Mouse (Mus musculus) embryonic facial prominence, embryonic 14.5 days (tissue): ENCODE measurements around the gene Mthfd1l. TPM values are rescaled to one million over a fixed set of nuclear protein-coding genes. Genes with fewer than 3 reads are reported as not detected.

ENCODE experiments used
- ATAC-seq: fragments of 200-750 bp; cut with Nextera tagmentation; 2 replicates; pipeline ENCODE4 v1.8.0; 2017; ENCODE audit warnings: low read depth, moderate number of reproducible peaks, moderate TSS enrichment
- DNase-seq: peaks from one replicate; pipeline ENCODE4 v3.0.0-alpha.2; 2015; ENCODE audit warnings: low spot score
- H3K27ac ChIP-seq: fragments of 300-500 bp; sonication (generic); replicated peaks from 2 replicates; pipeline ENCODE4 v1.5.1; 2014; ENCODE audit warnings: low read depth, mild to moderate bottlenecking, low read length, moderate library complexity
- H3K27me3 ChIP-seq: fragments of 300-500 bp; sonication (generic); replicated peaks from 2 replicates; pipeline ENCODE4 v1.6.1; 2014; ENCODE audit warnings: low read length; ENCODE audit not compliant: control insufficient read depth, insufficient read depth
- H3K36me3 ChIP-seq: fragments of 300-500 bp; sonication (generic); 2 replicates; pipeline ENCODE4 v1.6.1; 2014; ENCODE audit warnings: low read length, mixed read lengths; ENCODE audit not compliant: control insufficient read depth, insufficient read depth
- H3K4me1 ChIP-seq: fragments of 300-500 bp; sonication (generic); 2 replicates; pipeline ENCODE4 v1.6.1; 2014; ENCODE audit warnings: antibody characterized with exemption, low read length; ENCODE audit not compliant: control insufficient read depth, insufficient read depth
- H3K4me2 ChIP-seq: fragments of 300-500 bp; sonication (generic); 2 replicates; pipeline ENCODE4 v1.6.1; 2014; ENCODE audit warnings: low read depth, mild to moderate bottlenecking, low read length, moderate library complexity, mixed read lengths
- H3K4me3 ChIP-seq: fragments of 300-500 bp; sonication (generic); 2 replicates; pipeline ENCODE4 v1.5.1; 2014; ENCODE audit warnings: low read depth, mild to moderate bottlenecking, low read length
- H3K9ac ChIP-seq: fragments of 300-500 bp; sonication (generic); 2 replicates; pipeline ENCODE4 v1.6.1; 2014; ENCODE audit warnings: low read depth, mild to moderate bottlenecking, low read length, moderate library complexity, mixed read lengths
- H3K9me3 ChIP-seq: fragments of 300-500 bp; sonication (generic); 2 replicates; pipeline ENCODE4 v1.6.1; 2016; ENCODE audit warnings: low read length; ENCODE audit not compliant: control insufficient read depth
- WGBS: fragments of 180-500 bp; shearing (Covaris S2); extraction: QIAGEN DNeasy Blood & Tissue Kit; methylation state at CpG from one replicate; pipeline ENCODE4 v1.1.7; 2014; 5-methylcytosine and 5-hydroxymethylcytosine counted together
- polyA plus RNA-seq: library from polyadenylated mRNA; unstranded; fragments of >200 nt; fragmentation: Nextera tagmentation; extraction: Ambion mirVana; gene quantifications from 2 replicates; pipeline ENCODE4 v1.2.1, GENCODE M21; 2014

The Mthfd1l gene
- polyA plus RNA-seq, 1 experiment from 2014 or later = 8.6 TPM

DNA sequence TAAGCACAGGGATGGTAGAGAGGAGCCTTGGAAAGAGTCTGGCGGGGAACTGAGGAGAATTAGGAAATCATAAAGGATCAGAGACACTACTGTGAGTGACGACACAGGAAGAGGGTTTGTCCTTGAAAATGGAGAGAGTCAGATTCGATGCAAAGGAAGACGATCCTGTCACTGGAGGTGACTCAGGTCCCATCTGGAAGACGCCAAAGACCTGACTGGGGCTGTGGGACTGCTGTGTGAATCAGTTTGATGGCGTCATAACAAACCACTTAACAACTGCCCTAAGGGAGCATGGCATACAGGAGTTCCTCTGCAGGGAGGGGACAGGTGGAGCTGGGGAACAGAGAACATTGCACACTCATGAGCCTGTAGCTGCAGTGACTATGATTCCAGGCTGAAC is 30.6 kb upstream of the Mthfd1l start:
- Histone ChIP-seq H3K27me3 (no peaks in the 10 kb centered on the region), H3K4me2 (no peak overlapping the region), H3K27ac (no peak overlapping the region), H3K9me3 (no peaks in the 10 kb centered on the region), H3K9ac (no peak overlapping the region), H3K4me1 (0 out of 2 replicates have a peak, but pooled peaks cover 5% of the 10 kb centered on the region), H3K36me3 (peaks cover 31% of the 10 kb centered on the region), H3K4me3 (no peak overlapping the region)
- 0 out of 2 replicates have a peak, but pooled peaks have one; percentile 15 for ATAC-seq
- WGBS = 59% methylated on average over 6 of the region's 6 CpGs
- DNase-seq = peak; percentile 31

DNA sequence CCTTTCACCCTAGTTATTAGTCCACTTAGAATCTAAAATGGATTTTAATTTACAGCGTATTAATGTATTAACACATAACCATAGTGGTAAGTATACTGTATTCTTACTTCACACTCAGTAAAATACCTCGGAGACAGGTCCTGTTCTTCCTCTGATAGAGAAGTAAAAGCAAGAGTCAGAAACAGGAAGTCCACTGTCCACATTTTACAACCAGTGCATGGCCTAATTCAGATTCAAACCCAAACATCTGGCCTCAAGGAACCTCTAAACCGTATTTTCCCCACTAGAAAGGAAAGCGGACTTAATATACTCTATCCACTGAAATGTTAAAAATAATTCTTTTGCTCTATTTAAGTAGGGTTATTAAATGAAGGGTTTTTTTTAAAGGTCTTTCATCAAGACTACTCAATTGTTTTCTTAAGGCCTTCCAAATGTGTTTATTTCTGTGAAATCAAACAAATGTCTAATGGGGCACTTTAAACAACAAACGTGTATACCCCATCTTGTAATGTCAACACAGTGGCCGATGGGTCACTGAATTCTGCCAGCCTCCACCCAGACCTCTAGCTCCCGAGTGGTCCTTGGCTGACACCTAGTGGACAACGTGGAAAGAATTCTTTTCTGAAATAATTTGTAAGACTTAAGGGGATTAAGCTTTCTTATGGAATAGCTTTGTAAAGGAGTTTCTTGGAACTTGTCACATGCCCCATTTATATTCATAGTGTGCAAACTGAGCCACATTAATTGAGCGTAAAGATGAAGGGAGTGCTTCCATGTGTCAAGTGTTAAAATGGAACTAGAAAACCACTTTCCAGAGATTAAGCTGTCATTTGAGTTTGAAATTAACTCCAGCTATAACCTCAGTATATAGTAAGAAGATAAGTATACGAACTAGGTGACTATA is 29.2 kb upstream of the Mthfd1l start:
- Histone ChIP-seq H3K27me3 (no peaks in the 10 kb centered on the region), H3K9ac (no peak overlapping the region), H3K27ac (no peak overlapping the region), H3K36me3 (peaks cover 29% of the 10 kb centered on the region), H3K4me2 (no peak overlapping the region), H3K4me1 (0 out of 2 replicates have a peak, but pooled peaks cover 5% of the 10 kb centered on the region), H3K4me3 (no peak overlapping the region), H3K9me3 (no peaks in the 10 kb centered on the region)
- DNase-seq (peak; percentile 78), ATAC-seq (no peak)
- 32% methylated on average over 10 of the region's 10 CpGs for WGBS

DNA sequence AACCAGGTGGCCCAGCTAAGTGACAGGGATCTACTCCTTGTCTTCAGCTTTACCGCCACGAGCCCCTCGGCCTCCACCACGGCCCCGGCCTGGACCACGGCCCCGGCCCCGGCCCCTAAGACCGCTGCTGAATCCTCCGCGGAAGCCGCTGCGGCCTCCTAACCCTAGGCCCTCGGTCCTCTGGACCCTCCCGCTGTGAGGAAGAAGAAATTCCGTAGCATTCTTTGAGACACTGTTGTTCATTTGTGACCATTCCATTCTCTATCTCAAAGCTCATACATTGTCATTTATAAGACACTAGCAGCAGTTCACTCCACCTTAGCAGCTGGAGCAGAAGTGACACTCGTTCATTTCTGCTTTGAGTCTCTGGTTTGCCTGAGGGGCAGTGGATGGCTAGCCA is 26.0 kb upstream of the Mthfd1l start:
- H3K36me3 ChIP-seq = peaks cover 34% of the 10 kb centered on the region; the same call in 1 of the 2 replicates
- H3K27me3 ChIP-seq = no peaks in the 10 kb centered on the region
- no peaks in the 10 kb centered on the region for H3K4me1 ChIP-seq
- no peak overlapping the region for H3K4me2 ChIP-seq
- DNase-seq (no peak), ATAC-seq (no peak)
- no peak overlapping the region for H3K9ac ChIP-seq
- no peaks in the 10 kb centered on the region for H3K9me3 ChIP-seq
- H3K4me3 ChIP-seq = no peak overlapping the region
- 92% methylated on average over 17 of the region's 17 CpGs for WGBS
- no peak overlapping the region for H3K27ac ChIP-seq

DNA sequence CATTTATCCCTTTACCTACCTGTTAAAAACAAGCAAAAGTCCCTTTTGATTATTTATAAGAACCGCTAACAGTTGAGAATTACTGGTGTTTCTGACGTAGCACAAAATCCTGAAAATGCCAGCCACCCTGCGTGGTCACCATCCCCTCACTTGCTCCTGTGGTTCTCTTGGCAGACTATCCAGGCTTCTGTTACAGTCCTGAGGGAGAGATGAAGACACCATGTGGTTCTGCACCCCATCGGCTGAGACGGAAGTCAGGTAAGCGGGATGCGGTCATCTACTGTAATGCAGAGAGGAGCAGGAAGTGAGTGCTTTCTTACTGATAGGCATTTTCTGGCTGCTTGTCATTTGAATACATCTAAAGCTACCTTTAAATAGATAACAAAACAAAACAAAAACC is 25.6 kb upstream of the Mthfd1l start:
- H3K27me3 ChIP-seq = no peaks in the 10 kb centered on the region
- 90% methylated on average over 7 of the region's 7 CpGs for WGBS
- H3K4me1 ChIP-seq = no peaks in the 10 kb centered on the region
- no peak overlapping the region for H3K4me2 ChIP-seq
- no peak overlapping the region for H3K9ac ChIP-seq
- H3K27ac ChIP-seq = no peak overlapping the region
- DNase-seq (no peak), ATAC-seq (no peak)
- no peak overlapping the region for H3K4me3 ChIP-seq
- peaks cover 37% of the 10 kb centered on the region; the same call in 1 of the 2 replicates for H3K36me3 ChIP-seq
- no peaks in the 10 kb centered on the region for H3K9me3 ChIP-seq

DNA sequence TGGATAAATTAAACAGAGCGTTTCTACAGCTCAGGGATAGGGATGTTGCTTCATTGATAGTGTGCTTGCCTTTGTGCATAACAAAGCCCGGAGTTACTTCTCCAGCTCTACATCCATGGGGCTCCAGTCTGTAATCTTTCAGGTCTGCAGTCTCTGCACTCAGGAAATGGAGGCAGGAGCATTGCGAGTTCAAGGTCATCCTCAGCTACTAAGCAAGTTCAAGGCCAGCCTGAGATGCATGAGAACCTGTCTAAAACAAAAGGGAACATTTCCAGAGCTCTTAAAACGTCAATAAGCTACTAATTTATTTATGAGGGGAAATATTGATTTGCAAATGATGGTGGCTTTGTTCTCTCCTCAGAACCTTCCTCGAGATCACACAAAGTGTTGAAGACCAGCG is 23.6 kb upstream of the Mthfd1l start:
- Histone ChIP-seq H3K27ac (no peak overlapping the region), H3K4me1 (no peaks in the 10 kb centered on the region), H3K4me2 (no peak overlapping the region), H3K9me3 (no peaks in the 10 kb centered on the region), H3K9ac (no peak overlapping the region), H3K4me3 (no peak overlapping the region), H3K27me3 (no peaks in the 10 kb centered on the region), H3K36me3 (peaks cover 43% of the 10 kb centered on the region; the same call in 1 of the 2 replicates)
- whole genome bisulfite sequencing = 84% methylated on average over 6 of the region's 6 CpGs
- ATAC-seq (no peak), DNase-seq (no peak)

DNA sequence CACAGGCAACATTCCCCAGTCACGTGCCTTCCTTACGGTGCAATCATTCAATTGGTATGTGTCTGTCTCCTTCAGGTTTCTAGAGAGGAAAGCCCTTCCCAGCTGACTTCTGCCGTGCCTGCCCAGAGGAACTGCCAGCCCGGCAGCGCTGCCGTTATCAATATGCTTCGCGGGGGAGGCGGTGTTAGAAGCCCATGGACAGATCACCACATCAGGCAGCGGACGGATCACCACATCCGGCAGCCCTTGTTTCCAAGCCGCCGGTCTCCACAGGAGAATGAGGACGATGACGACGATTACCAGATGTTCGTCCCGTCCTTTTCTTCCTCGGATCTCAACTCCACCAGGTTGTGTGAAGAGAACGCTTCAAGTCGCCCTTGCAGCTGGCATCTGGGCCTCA is 16.4 kb upstream of the Mthfd1l start:
- Histone ChIP-seq H3K27me3 (no peaks in the 10 kb centered on the region), H3K4me2 (no peak overlapping the region), H3K9me3 (no peaks in the 10 kb centered on the region), H3K36me3 (peaks cover 40% of the 10 kb centered on the region), H3K4me1 (no peaks in the 10 kb centered on the region), H3K4me3 (no peak overlapping the region), H3K9ac (no peak overlapping the region), H3K27ac (no peak overlapping the region)
- ATAC-seq (no peak), DNase-seq (no peak)
- WGBS = 87% methylated on average over 22 of the region's 22 CpGs

DNA sequence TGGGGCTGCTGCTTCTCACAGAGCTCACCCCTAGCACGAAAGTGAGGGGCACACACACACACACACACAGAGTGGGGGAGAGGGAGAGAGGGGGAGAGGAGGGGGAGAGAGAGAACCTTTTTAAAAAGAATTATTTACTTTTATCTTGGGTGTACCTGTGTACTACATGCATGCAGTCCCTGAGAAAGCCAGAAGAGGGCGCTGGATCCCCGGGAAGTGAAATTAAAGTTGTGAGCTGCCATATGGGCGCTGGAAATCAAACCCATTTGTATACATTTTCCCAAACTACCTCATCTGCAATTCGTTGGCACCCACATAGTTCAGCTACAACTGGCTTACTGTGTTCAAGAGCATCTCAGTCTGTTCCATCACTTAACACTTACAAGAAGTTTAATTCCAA is 14.3 kb upstream of the Mthfd1l start:
- Histone ChIP-seq H3K36me3 (peaks cover 38% of the 10 kb centered on the region), H3K27me3 (no peaks in the 10 kb centered on the region), H3K4me3 (no peak overlapping the region), H3K9me3 (no peaks in the 10 kb centered on the region), H3K27ac (no peak overlapping the region), H3K4me2 (no peak overlapping the region), H3K9ac (no peak overlapping the region), H3K4me1 (no peaks in the 10 kb centered on the region)
- ATAC-seq = no peak
- WGBS = 79% methylated on average over 5 of the region's 5 CpGs
- no peak for DNase-seq

DNA sequence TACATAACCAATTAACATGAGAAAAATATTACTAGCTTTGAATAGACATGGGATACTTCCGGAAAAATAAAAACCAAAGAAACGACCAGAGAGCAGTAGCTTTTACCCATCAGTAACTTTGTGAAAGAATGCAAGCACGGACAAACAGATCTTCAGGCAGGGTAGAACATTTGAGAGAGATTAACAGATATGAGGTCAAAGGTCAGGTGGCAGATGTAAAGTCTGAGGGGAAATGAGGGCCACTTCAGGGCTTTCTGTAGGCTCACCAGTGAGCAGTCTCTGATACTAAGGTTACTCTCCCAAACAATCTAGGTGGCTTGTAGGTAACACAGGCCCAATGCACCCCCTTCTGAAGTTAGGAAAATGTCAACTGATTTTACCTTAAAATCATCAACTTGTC is 3.9 kb upstream of the Mthfd1l start:
- H3K27me3 ChIP-seq = no peaks in the 10 kb centered on the region
- H3K9me3 ChIP-seq = no peaks in the 10 kb centered on the region
- peaks cover 13% of the 10 kb centered on the region; the same call in 1 of the 2 replicates for H3K36me3 ChIP-seq
- H3K4me1 ChIP-seq = no peaks in the 10 kb centered on the region
- no peak overlapping the region for H3K4me2 ChIP-seq
- no peak overlapping the region for H3K27ac ChIP-seq
- 51% methylated on average over 3 of the region's 3 CpGs for WGBS
- no peak overlapping the region for H3K9ac ChIP-seq
- DNase-seq = no peak
- no peak for ATAC-seq
- no peak overlapping the region for H3K4me3 ChIP-seq

DNA sequence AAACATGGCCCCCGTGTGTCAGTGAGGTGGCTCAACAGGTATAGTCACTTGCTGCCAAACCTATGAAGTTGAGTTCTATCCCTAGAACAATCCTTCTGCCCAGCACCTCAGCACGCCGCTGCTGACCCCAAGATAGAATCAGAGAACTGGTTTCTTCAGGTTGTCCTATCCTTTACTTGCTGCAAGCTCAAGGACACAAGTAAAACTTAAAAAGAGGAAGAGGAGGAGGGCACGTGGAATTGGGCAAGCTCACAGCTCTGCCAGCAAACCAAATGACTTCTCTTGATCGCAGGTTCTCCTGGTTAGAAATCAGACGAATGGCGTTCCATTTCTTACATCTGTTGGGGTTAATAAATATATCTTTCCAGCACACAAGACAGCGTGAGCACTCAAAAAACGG is 681 bp upstream of the Mthfd1l start:
- no peak overlapping the region for H3K9ac ChIP-seq
- no peaks in the 10 kb centered on the region for H3K27me3 ChIP-seq
- H3K4me2 ChIP-seq = peak overlapping the region; percentile 98
- H3K36me3 ChIP-seq = no peaks in the 10 kb centered on the region
- WGBS = 80% methylated on average over 9 of the region's 9 CpGs
- no peak for DNase-seq
- ATAC-seq = no peak
- no peaks in the 10 kb centered on the region for H3K9me3 ChIP-seq
- peaks cover 3% of the 10 kb centered on the region; the same call in 1 of the 2 replicates for H3K4me1 ChIP-seq
- no peak overlapping the region for H3K4me3 ChIP-seq
- H3K27ac ChIP-seq = peak overlapping the region; percentile 93; the same call in 1 of the 2 replicates
